Mouse (Mus musculus) adrenal gland, postnatal 10 days (tissue): ENCODE results near the gene Fbxl22. TPM values are rescaled to one million over a fixed set of nuclear protein-coding genes. Genes with fewer than 3 reads are reported as not detected.

Experiments used
- DNase-seq: peaks from one replicate; pipeline ENCODE4 v3.0.0; 2021; ENCODE audit warnings: mixed read lengths
- total RNA-seq, 2 experiments: library from RNA; stranded (reverse); gene quantifications; 2 replicates each; pipeline ENCODE4 v1.2.3; 2021

Gene Fbxl22
- total RNA-seq, 2 experiments from 2014 or later = 1.4 to 1.9 TPM

- no peak for DNase-seq
Measured at GRCm38 (mm10) chr9:66507684-66508083, 6.7 kb downstream of the Fbxl22 start.

DNA sequence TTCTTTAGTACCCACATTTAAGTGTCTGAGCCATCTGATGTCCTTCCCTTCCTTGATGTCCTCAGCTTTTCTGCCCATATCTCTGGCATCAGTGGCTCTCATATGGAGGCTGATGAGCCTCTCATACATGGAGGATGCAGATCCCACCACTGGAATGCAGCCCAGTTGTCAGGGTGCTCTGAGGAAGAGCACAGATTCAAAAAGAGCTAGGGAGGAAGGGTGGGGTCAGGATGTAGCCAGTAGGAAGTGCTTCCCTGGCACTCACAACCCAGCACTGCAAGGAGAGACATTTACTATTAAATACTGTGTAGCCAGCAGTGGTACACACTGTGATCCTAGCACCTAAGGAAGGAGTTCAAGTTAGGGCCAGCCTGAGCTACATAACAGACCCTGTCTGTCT, 8.0 kb downstream of the Fbxl22 start:
- no peak for DNase-seq

GRCm38 (mm10) chr9:66506011-66506410, 8.4 kb downstream of the Fbxl22 start:
- DNase-seq = no peak

DNA sequence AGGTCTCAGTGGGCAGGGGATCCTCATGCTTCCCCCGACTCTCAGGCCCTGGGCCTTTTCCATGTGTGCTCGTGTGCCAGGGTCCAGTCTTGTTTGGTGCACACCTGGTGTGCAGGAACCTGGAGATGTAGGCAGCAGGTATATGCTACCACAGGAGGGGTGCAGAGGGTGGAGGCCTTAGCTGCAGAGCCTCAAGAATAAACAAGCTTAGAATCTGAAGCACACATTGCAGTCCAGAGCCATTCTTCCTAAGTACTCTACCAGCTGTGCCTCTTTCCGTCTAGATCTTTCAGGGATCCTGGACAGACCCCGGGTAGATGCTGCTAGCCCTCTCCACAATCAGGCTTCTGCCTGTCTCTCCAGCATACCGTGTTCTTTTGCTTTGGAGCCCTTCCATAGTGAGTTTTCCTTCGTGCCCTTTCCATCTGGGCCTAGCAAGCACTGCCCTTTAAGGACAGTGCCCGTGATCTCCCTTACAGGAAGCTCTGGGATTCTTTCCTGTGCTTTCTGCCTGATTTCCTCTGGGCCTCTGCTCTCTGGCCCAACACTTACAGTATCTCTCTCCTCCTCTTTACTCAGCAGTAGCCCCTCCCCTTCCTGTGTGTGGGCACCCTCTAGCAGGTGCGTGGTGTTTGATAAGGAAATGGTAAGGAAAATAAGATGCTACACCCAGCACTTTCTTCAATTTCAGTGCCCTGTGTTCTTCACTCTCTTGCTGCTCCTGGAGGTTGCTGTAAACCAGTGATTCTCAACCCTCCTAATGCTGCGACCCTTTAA, 9.1 kb downstream of the Fbxl22 start:
- DNase-seq = no peak

GRCm38 (mm10) chr9:66504518-66504917, 9.9 kb downstream of the Fbxl22 start:
- DNase-seq = no peak

GRCm38 (mm10) chr9:66503879-66504411, 10.4 kb downstream of the Fbxl22 start:
- no peak for DNase-seq

GRCm38 (mm10) chr9:66501248-66501647, 13.1 kb downstream of the Fbxl22 start:
- DNase-seq = no peak

DNA sequence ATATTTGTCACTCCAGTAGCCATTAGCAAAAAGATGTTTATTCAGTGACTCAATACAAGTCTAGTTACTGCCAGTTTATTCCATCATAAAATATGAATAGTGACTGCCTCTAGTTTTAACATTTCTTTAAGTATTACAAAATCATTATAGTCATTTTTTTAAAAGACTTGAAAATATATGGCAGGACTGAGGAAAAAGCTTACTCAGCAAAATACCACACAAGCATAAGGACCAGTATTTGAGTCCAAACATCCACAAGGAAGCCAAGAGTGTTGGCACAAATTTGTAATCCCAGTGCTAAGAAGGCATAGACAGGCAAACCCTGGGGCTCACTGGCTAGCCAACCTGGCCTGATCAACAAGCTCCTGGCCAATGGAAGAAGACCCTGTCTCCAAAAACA, 20.4 kb downstream of the Fbxl22 start:
- DNase-seq = no peak

DNA sequence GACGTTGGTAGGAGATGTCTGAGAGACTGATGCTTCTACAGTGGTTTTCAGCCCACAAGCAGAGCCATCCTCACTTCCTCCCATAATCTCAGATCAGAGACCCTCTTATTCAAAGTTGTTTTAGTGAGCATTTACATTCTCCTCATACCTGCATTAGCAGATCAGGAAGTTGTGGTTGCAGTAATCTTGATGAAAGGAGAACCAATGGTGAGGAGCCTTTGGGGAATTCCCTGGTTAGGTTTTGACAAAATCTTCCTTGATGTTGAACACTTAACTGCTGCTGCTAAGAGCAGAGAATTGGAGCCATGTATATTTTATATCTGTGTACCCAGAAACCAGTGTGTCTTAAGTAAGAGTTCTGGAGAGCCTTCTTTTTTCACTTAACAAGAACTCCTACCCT, 22.0 kb downstream of the Fbxl22 start:
- DNase-seq = no peak

DNA sequence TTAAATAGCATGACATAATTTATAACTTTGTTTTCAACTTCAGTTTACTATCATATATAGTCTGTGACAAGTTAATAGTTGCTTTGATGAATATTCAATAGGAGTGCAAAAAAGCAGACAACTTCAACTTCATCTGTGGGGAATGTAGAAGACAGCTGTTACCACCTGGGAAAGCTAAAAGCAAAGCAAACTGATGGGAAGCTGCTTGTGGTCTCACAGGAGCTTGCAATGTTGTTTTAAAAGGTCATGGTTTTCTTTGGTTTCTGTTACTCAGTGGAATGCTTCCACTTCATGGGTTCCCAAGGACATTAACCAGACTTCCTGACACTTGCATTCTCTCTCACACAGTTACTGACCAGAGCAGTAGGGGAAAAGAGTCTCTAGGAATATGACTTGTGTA, 25.6 kb downstream of the Fbxl22 start:
- DNase-seq = no peak

DNA sequence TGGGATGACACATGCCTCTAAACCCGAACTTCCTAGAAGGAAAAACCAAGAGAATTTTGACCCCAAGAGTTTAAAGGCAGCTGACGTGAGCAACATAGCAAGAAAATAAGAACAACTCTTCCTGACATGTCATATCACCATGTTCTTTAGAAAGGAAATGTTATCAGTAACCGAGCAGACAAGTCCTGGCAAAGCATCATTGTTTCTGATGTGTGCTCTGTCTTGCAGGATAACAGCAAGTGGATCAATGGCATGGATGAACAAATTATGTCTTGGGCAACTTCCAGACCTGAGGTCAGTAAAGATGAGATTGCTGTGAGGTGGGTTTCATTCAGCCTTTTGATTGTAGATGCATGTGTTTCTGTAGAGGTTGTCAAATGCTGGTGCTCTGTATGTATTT, 31.0 kb downstream of the Fbxl22 start:
- no peak for DNase-seq

DNA sequence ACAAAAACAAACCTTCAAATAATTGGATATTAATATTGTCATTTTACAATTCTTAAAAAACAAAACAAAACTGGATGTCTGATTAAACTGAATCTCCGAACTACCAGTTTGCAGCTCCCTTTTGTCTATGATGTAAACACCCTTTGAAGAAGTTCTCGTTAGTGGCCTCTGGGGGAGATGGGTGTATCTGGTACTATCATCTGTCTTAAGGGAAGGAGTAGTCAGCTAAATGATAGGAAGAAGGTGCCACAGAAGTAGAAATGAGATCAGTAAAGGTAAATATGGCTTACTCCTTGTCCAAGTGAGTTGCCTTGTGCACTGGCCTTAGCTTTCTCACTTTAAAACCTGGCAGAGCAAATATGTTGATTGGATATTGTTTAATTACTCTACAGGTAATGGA, 36.6 kb downstream of the Fbxl22 start:
- no peak for DNase-seq

GRCm38 (mm10) chr9:66465087-66465486, 49.3 kb downstream of the Fbxl22 start:
- DNase-seq = peak; percentile 37

Other genes starting within 250 kb of the Fbxl22 start
- 10 to 100 TPM; 34.7 to 51.6 TPM for gene Herc1, start 164.1 kb downstream of the Fbxl22 start, total RNA-seq
- gene Usp3, start 78.5 kb upstream of the Fbxl22 start, total RNA-seq = 10 to 100 TPM; 35.3 to 48.5 TPM
- gene Car12, start 199.1 kb upstream of the Fbxl22 start, total RNA-seq = under 1 TPM; 0.42 to 0.78 TPM